Comparison of ENCODE assay signal across 8 mouse cellular contexts in the genomic region with DNA sequence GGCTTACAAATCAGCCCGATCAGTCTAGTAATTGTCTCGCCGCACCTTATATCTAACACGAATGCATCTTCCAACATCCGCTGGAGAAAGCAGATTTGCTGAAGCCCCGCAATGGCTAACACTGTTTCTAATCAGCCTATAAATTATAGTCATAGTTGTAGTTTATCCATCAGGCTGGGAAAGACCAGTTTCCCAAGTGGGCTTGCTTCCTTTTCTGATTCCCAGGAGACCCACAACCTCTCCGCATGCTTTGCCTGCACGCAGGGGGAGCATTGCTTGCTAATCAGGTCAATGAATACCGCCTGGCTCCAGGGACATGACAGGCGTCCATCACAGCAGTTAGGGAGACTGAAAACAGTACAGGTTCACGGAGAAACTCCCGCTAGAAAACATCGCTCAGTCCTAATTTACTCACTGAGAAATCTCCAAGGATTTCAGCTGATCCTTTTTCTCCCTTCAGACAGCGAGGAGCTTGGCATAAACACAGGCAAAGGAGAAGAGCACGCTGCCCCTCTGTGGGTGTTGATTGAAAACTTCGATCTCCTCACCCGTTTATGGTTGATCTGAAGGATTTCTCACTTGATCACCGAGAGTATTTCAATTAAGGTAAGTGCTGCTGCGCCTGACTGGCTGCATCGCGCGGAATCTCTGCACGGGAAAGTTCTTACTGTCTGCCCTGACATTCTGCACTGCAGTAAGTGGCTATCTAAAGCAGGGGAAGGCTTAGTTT.
DNase-seq lines count a peak whose midpoint lies in the region; ATAC-seq and TF ChIP-seq lines count a peak whose summit lies in the region.

No protein-coding gene starts in this region.

- intact Hi-C loops in left cerebral cortex, postnatal 25 days (cut with DNase I), result no loop called here
- intact Hi-C loops in gastrocnemius, postnatal 14 days (cut with DNase I; ENCODE audit: low total_unique reads), result no loop called here

- H3K27me3 ChIP-seq in forebrain, embryonic 13.5 days, result no peaks in the 10 kb centered on the region

- peak overlapping the region; percentile 53 for H3K9ac ChIP-seq in forebrain, embryonic 13.5 days

- no peaks in the 10 kb centered on the region for H3K9me3 ChIP-seq in forebrain, embryonic 13.5 days (replicated peaks)

- ATAC-seq in forebrain, embryonic 13.5 days, result peak; percentile 34; the same call in 1 of the 2 replicates

- H3K27ac ChIP-seq in forebrain, embryonic 13.5 days, result no peak overlapping the region
- peak overlapping the region; percentile 6; the same call in 1 of the 2 replicates for H3K27ac ChIP-seq in olfactory bulb, adult 2 months (ENCODE audit: insufficient read depth, low read depth, low read length)

- DNase-seq in cerebellum, postnatal 10 days, result peak; percentile 19 to 22
- no peak for DNase-seq in cerebellum, adult 11-12 months
- DNase-seq in ES-CJ7 (ENCODE audit: low read depth, low spot score), result peak; percentile 3
- peak; percentile 35 to 36 for DNase-seq in left cerebral cortex, postnatal 25 days (ENCODE audit: low spot score in 2 of 2)
- DNase-seq in ovary, adult 18-20 months (ENCODE audit: low spot score), result no peak
- no peak for DNase-seq in gastrocnemius, postnatal 14 days

- no peak for TF ChIP-seq POLR2A in olfactory bulb, adult 2 months (IDR thresholded peaks at IDR 0.05; ENCODE audit: insufficient read depth, low read depth, low read length)

- no peak for TF ChIP-seq CTCF in olfactory bulb, adult 2 months (IDR thresholded peaks at IDR 0.05; ENCODE audit: insufficient read depth, low read depth, low read length)

- peak overlapping the region; percentile 64 for H3K4me2 ChIP-seq in forebrain, embryonic 13.5 days

- peaks cover 10% of the 10 kb centered on the region; the same call in 1 of the 2 replicates for H3K4me1 ChIP-seq in forebrain, embryonic 13.5 days
- 0 out of 2 replicates have a peak, but pooled peaks cover 2% of the 10 kb centered on the region for H3K4me1 ChIP-seq in olfactory bulb, adult 2 months (ENCODE audit: control insufficient read depth, insufficient read depth, low read length)

- no peaks in the 10 kb centered on the region for H3K36me3 ChIP-seq in forebrain, embryonic 13.5 days (ENCODE audit: poor library complexity, severe bottlenecking)

- 14% methylated on average over 23 of the region's 23 CpGs for WGBS in forebrain, embryonic 13.5 days
- 10% methylated on average over 23 of the region's 23 CpGs for WGBS in olfactory bulb, adult 2 months

- peak overlapping the region; percentile 38 for H3K4me3 ChIP-seq in forebrain, embryonic 13.5 days
- peak overlapping the region; percentile 46 for H3K4me3 ChIP-seq in olfactory bulb, adult 2 months (ENCODE audit: insufficient read depth, low read depth, low read length)

Comparison
In these comparisons a context has a peak if more than half of its experiments do, and no peak if none do; other contexts are left out.
1. DNase-seq: peak in cerebellum, postnatal 10 days (2 of 2), ES-CJ7 (single experiment) and left cerebral cortex, postnatal 25 days (2 of 2); none in cerebellum, adult 11-12 months (single experiment), ovary, adult 18-20 months (single experiment) and gastrocnemius, postnatal 14 days (single experiment).